13 mouse cellular contexts compared by ENCODE assay signal in the genomic region with DNA sequence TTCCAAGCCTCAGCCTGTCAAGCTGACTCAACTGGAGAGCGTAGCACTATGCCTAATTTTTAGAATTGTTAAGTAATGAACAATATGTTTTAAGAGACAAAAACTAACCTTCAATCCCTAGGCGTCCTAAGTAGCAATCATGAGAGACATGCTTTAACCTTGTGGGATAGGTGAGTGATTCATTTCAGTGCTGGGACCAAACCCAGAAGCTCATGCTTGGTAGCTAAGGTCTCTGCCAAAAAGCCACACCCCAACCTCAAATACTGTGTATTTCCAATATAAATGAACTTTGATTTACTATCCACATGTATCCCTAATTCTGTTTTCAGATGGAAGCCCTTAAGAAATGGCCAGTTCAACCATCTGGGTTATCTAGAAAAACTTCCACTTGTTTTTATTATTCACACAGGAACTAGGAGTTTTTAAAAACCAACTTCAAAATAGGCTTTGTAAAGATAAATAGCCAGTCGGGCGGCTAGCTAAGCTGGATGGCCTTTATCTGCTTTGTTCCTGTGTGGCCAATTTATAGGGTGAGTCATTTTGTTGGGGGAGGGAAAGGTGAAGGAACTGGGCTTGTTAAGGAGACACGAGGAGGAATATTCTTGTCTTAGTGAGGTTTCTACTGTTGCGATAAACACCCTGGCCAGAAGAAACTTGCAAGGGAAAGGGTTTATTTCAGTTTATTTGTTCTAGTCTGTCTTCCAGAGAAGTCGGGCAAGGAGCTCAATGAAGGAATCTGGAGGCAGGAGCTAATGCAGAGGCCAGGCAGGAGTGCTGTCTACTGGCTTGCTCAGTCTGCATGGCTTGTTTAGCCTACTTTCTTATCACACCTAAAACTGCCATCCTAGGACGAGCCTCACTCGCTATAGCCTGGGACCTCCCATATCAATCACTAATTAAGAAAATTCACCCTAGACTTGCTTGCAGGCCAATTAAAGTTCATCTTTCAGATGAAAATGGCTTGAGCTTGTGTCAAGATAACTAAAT.
DNase-seq lines count a peak whose midpoint lies in the region; ATAC-seq lines count a peak whose summit lies in the region.
"Had no signal": no experiment of that assay in that cellular context is flagged by ENCODE, and none has a peak within 500 bp of the region (broad histone marks: within the 10 kb centered on the region; RNA-seq: fewer than 3 reads in every experiment).

No protein-coding gene starts in this region.

- H3K4me2 ChIP-seq in kidney, embryonic 15.5 days, result no peak overlapping the region
- H3K4me2 ChIP-seq in kidney, embryonic 14.5 days (replicated peaks; ENCODE audit: low read depth, low read length), result no peak overlapping the region
- H3K4me2 ChIP-seq: hindbrain, embryonic 12.5 days; lung, embryonic 15.5 days had no signal

- H3K4me3 ChIP-seq in kidney, embryonic 15.5 days (replicated peaks), result no peak overlapping the region
- H3K4me3 ChIP-seq in kidney, embryonic 14.5 days (ENCODE audit: low read length), result no peak overlapping the region
- no peak overlapping the region for H3K4me3 ChIP-seq in hindbrain, embryonic 10.5 days
- H3K4me3 ChIP-seq: hindbrain, embryonic 12.5 days; layer of hippocampus, adult 2 months; lung, embryonic 15.5 days had no signal

- ATAC-seq in kidney, embryonic 15.5 days (replicated peaks; ENCODE audit: low FRiP score), result no peak
- no peak for ATAC-seq in kidney, embryonic 14.5 days (ENCODE audit: low FRiP score, low TSS enrichment)

- no peak overlapping the region for H3K9ac ChIP-seq in kidney, embryonic 15.5 days
- no peak overlapping the region for H3K9ac ChIP-seq in kidney, embryonic 14.5 days (ENCODE audit: low read depth, low read length)
- H3K9ac ChIP-seq: hindbrain, embryonic 12.5 days; lung, embryonic 15.5 days had no signal

- no peaks in the 10 kb centered on the region for H3K36me3 ChIP-seq in kidney, embryonic 15.5 days
- H3K36me3 ChIP-seq in kidney, embryonic 14.5 days (ENCODE audit: control insufficient read depth, insufficient read depth, low read length), result no peaks in the 10 kb centered on the region
- H3K36me3 ChIP-seq in hindbrain, embryonic 10.5 days, result no peaks in the 10 kb centered on the region
- H3K36me3 ChIP-seq: hindbrain, embryonic 12.5 days; lung, embryonic 15.5 days had no signal

- WGBS in large intestine, adult 2 months, result 20% methylated on average over 9 of the region's 9 CpGs
- 49% methylated on average over 9 of the region's 9 CpGs for WGBS in kidney, embryonic 15.5 days
- 50% methylated on average over 9 of the region's 9 CpGs for WGBS in kidney, embryonic 14.5 days
- 85% methylated on average over 9 of the region's 9 CpGs for WGBS in hindbrain, embryonic 10.5 days

- H3K9me3 ChIP-seq in kidney, embryonic 15.5 days (replicated peaks), result no peaks in the 10 kb centered on the region
- H3K9me3 ChIP-seq in kidney, embryonic 14.5 days (ENCODE audit: control insufficient read depth, low read length), result no peaks in the 10 kb centered on the region
- no peaks in the 10 kb centered on the region for H3K9me3 ChIP-seq in hindbrain, embryonic 10.5 days
- H3K9me3 ChIP-seq: hindbrain, embryonic 12.5 days; lung, embryonic 15.5 days had no signal

- intact Hi-C loops in heart, postnatal 25 days (cut with DNase I), result no loop called here

- H3K27me3 ChIP-seq in kidney, embryonic 15.5 days, result no peaks in the 10 kb centered on the region
- no peaks in the 10 kb centered on the region for H3K27me3 ChIP-seq in kidney, embryonic 14.5 days (ENCODE audit: control insufficient read depth, insufficient read depth, low read length)
- no peaks in the 10 kb centered on the region for H3K27me3 ChIP-seq in hindbrain, embryonic 10.5 days (ENCODE audit: insufficient read depth, poor library complexity, severe bottlenecking)
- H3K27me3 ChIP-seq: hindbrain, embryonic 12.5 days; lung, embryonic 15.5 days had no signal

- DNase-seq in heart, adult 11 months, result peak; percentile 60
- DNase-seq in heart, postnatal 25 days (ENCODE audit: low spot score), result no peak
- DNase-seq in urinary bladder, postnatal 36 days (ENCODE audit: low spot score in 2 of 2), result peak; percentile 6 to 15
- DNase-seq in urinary bladder, postnatal 10 days (ENCODE audit: low spot score), result no peak
- DNase-seq in large intestine, adult 2 months (ENCODE audit: low read depth, low spot score), result peak; percentile 77
- no peak for DNase-seq in hindbrain, embryonic 10.5 days (ENCODE audit: low spot score)
- DNase-seq: cerebellum, postnatal 10 days; kidney, adult 2 months had no signal

- H3K4me1 ChIP-seq in kidney, embryonic 15.5 days, result no peaks in the 10 kb centered on the region
- H3K4me1 ChIP-seq in kidney, embryonic 14.5 days (ENCODE audit: control insufficient read depth, insufficient read depth, low read length), result no peaks in the 10 kb centered on the region
- no peaks in the 10 kb centered on the region for H3K4me1 ChIP-seq in hindbrain, embryonic 10.5 days (replicated peaks)
- H3K4me1 ChIP-seq: hindbrain, embryonic 12.5 days; lung, embryonic 15.5 days had no signal

- no peak overlapping the region for H3K27ac ChIP-seq in kidney, embryonic 15.5 days
- H3K27ac ChIP-seq in kidney, embryonic 14.5 days (ENCODE audit: low read depth, low read length), result no peak overlapping the region
- H3K27ac ChIP-seq in hindbrain, embryonic 10.5 days, result no peak overlapping the region
- H3K27ac ChIP-seq: hindbrain, embryonic 12.5 days; layer of hippocampus, adult 2 months; lung, embryonic 15.5 days had no signal

Comparison
In these comparisons a context has a peak if more than half of its experiments do, and no peak if none do; other contexts are left out.
1. DNase-seq: peak in heart, adult 11 months (single experiment), urinary bladder, postnatal 36 days (2 of 2) and large intestine, adult 2 months (single experiment); none in heart, postnatal 25 days (single experiment), urinary bladder, postnatal 10 days (single experiment) and hindbrain, embryonic 10.5 days (single experiment).